10 mouse cellular contexts compared by ENCODE assay signal in genomic region chr10:66640890-66641847, GRCm38 (mm10).
DNase-seq lines count a peak whose midpoint lies in the region; ATAC-seq lines count a peak whose summit lies in the region.
"Had no signal": no experiment of that assay in that cellular context is flagged by ENCODE, and none has a peak within 500 bp of the region (broad histone marks: within the 10 kb centered on the region; RNA-seq: fewer than 3 reads in every experiment).

No protein-coding gene starts in this region.

- no peaks in the 10 kb centered on the region for H3K27me3 ChIP-seq in midbrain, embryonic 14.5 days (ENCODE audit: control insufficient read depth, insufficient read depth, low read length)
- H3K27me3 ChIP-seq in midbrain, embryonic 10.5 days (ENCODE audit: low read depth, poor library complexity, severe bottlenecking): no peaks in the 10 kb centered on the region
- H3K27me3 ChIP-seq in forebrain, embryonic 11.5 days (ENCODE audit: control insufficient read depth, insufficient read depth, low read length): no peaks in the 10 kb centered on the region
- H3K27me3 ChIP-seq: neural tube, embryonic 15.5 days had no signal

- H3K4me1 ChIP-seq in midbrain, embryonic 14.5 days (ENCODE audit: control insufficient read depth, insufficient read depth, low read length): no peaks in the 10 kb centered on the region
- H3K4me1 ChIP-seq in midbrain, embryonic 10.5 days: peaks cover 7% of the 10 kb centered on the region; the same call in 1 of the 2 replicates
- no peaks in the 10 kb centered on the region; the same call in 1 of the 2 replicates for H3K4me1 ChIP-seq in forebrain, embryonic 11.5 days (replicated peaks; ENCODE audit: control insufficient read depth, insufficient read depth, low read length)

- no peak overlapping the region for H3K4me2 ChIP-seq in midbrain, embryonic 14.5 days (ENCODE audit: low read length)
- no peak overlapping the region for H3K4me2 ChIP-seq in forebrain, embryonic 11.5 days (ENCODE audit: low read depth, low read length, severe bottlenecking)
- H3K4me2 ChIP-seq: neural tube, embryonic 15.5 days had no signal

- peak; percentile 28 for DNase-seq in midbrain, embryonic 14.5 days
- DNase-seq in midbrain, embryonic 10.5 days (ENCODE audit: low spot score): no peak
- DNase-seq in forebrain, embryonic 11.5 days (ENCODE audit: low spot score): no peak
- peak; percentile 66 to 68 for DNase-seq in layer of hippocampus, postnatal 10 days (ENCODE audit: low spot score in 2 of 2)
- DNase-seq in right cerebral cortex, postnatal 4 days: peak; percentile 46
- no peak for DNase-seq in T-cell, adult 2 months (ENCODE audit: low spot score)
- DNase-seq in testis, postnatal 10 days (ENCODE audit: low spot score): no peak
- DNase-seq: liver, postnatal 0 days had no signal

- no peak for ATAC-seq in midbrain, embryonic 14.5 days (ENCODE audit: low FRiP score, low TSS enrichment)
- ATAC-seq in forebrain, embryonic 11.5 days (replicated peaks; ENCODE audit: low FRiP score): 0 out of 2 replicates have a peak, but pooled peaks have one; percentile 24
- no peak for ATAC-seq in CD4-positive, CD25-positive, alpha-beta regulatory T cell, adult 4 months
- ATAC-seq: liver, postnatal 0 days had no signal

- WGBS in midbrain, embryonic 14.5 days: 68% methylated on average over 24 of the region's 24 CpGs
- WGBS in midbrain, embryonic 10.5 days: 68% methylated on average over 24 of the region's 24 CpGs
- 62% methylated on average over 24 of the region's 24 CpGs for WGBS in forebrain, embryonic 11.5 days

- no peak overlapping the region for H3K9ac ChIP-seq in midbrain, embryonic 14.5 days (replicated peaks; ENCODE audit: low read length)
- no peak overlapping the region for H3K9ac ChIP-seq in forebrain, embryonic 11.5 days (ENCODE audit: low read length)
- H3K9ac ChIP-seq: liver, postnatal 0 days; neural tube, embryonic 15.5 days had no signal

- H3K27ac ChIP-seq in midbrain, embryonic 14.5 days (replicated peaks; ENCODE audit: low read depth, low read length): no peak overlapping the region
- no peak overlapping the region for H3K27ac ChIP-seq in midbrain, embryonic 10.5 days (replicated peaks)
- no peak overlapping the region for H3K27ac ChIP-seq in forebrain, embryonic 11.5 days (ENCODE audit: low read depth, low read length)
- H3K27ac ChIP-seq: neural tube, embryonic 15.5 days had no signal

- H3K9me3 ChIP-seq in midbrain, embryonic 14.5 days (ENCODE audit: control insufficient read depth, low read length): no peaks in the 10 kb centered on the region
- H3K9me3 ChIP-seq in midbrain, embryonic 10.5 days (replicated peaks): no peaks in the 10 kb centered on the region
- no peaks in the 10 kb centered on the region for H3K9me3 ChIP-seq in forebrain, embryonic 11.5 days (ENCODE audit: control insufficient read depth, low read length)
- H3K9me3 ChIP-seq: neural tube, embryonic 15.5 days had no signal

- H3K36me3 ChIP-seq in midbrain, embryonic 14.5 days (ENCODE audit: control insufficient read depth, insufficient read depth, low read length): no peaks in the 10 kb centered on the region
- no peaks in the 10 kb centered on the region for H3K36me3 ChIP-seq in midbrain, embryonic 10.5 days
- no peaks in the 10 kb centered on the region for H3K36me3 ChIP-seq in forebrain, embryonic 11.5 days (ENCODE audit: control insufficient read depth, insufficient read depth, low read length)
- H3K36me3 ChIP-seq: neural tube, embryonic 15.5 days had no signal

- no peak overlapping the region for H3K4me3 ChIP-seq in midbrain, embryonic 14.5 days (replicated peaks; ENCODE audit: low read depth, low read length)
- no peak overlapping the region for H3K4me3 ChIP-seq in midbrain, embryonic 10.5 days
- no peak overlapping the region for H3K4me3 ChIP-seq in forebrain, embryonic 11.5 days (ENCODE audit: low read depth, low read length)
- H3K4me3 ChIP-seq: neural tube, embryonic 15.5 days had no signal

Comparison
In these comparisons a context has a peak if more than half of its experiments do, and no peak if none do; other contexts are left out.
1. DNase-seq: peak in midbrain, embryonic 14.5 days (single experiment), layer of hippocampus, postnatal 10 days (2 of 2) and right cerebral cortex, postnatal 4 days (single experiment); none in midbrain, embryonic 10.5 days (single experiment), forebrain, embryonic 11.5 days (single experiment), T-cell, adult 2 months (single experiment) and testis, postnatal 10 days (single experiment).